Mouse (Mus musculus) thymus, postnatal 10 days (tissue): ENCODE measurements around the gene Phb2.
A peak's percentile ranks its signal among the peaks of the same experiment; 100 is the strongest.

Experiments used
- DNase-seq, 2 experiments: peaks; one replicate each; pipeline ENCODE4 v3.0.0; 2021; ENCODE audit warnings: low spot score in 2 of 2

The Phb2 gene

GRCm38 (mm10) chr6:124722876-124723473 is 10.8 kb downstream of the Phb2 start:
- DNase-seq: no peak

- no peak for DNase-seq
These were observed 11.4 kb downstream of the Phb2 start for GRCm38 (mm10) chr6:124723541-124723940.

- DNase-seq: no peak
These were observed 12.3 kb downstream of the Phb2 start for GRCm38 (mm10) chr6:124724472-124724871.

- DNase-seq: no peak
These were observed 16.5 kb downstream of the Phb2 start for GRCm38 (mm10) chr6:124728621-124729020.

- DNase-seq: peak; percentile 42 to 45
These were observed 17.9 kb downstream of the Phb2 start for GRCm38 (mm10) chr6:124729850-124730705.

GRCm38 (mm10) chr6:124731038-124731437 is 18.9 kb downstream of the Phb2 start:
- DNase-seq: no peak

- DNase-seq: peak; percentile 80 to 83
These were observed 20.6 kb downstream of the Phb2 start for GRCm38 (mm10) chr6:124732476-124733370.

GRCm38 (mm10) chr6:124734417-124734816 is 22.3 kb downstream of the Phb2 start:
- DNase-seq: no peak

GRCm38 (mm10) chr6:124737040-124737439 is 24.9 kb downstream of the Phb2 start:
- no peak for DNase-seq

GRCm38 (mm10) chr6:124738511-124739023 is 26.4 kb downstream of the Phb2 start, which contains the start of gene Ptpn6:
Gene Ptpn6 (minus strand): TSS chr6:124738714.
- DNase-seq: peak in 1 of 2 experiments; percentile 14

- DNase-seq: no peak
These were observed 27.2 kb downstream of the Phb2 start for GRCm38 (mm10) chr6:124739231-124739796.

GRCm38 (mm10) chr6:124740211-124740887 is 28.2 kb downstream of the Phb2 start:
- DNase-seq: peak; percentile 54 to 56

GRCm38 (mm10) chr6:124740888-124741761 is 29.0 kb downstream of the Phb2 start, which contains the start of gene Grcc10:
Gene Grcc10 (minus strand): TSS chr6:124741374.
- DNase-seq: peak; percentile 91 to 93

GRCm38 (mm10) chr6:124741842-124742241 is 29.7 kb downstream of the Phb2 start:
- DNase-seq: no peak

- no peak for DNase-seq
These were observed 30.8 kb downstream of the Phb2 start for GRCm38 (mm10) chr6:124742839-124743514.

- no peak for DNase-seq
These were observed 31.5 kb downstream of the Phb2 start for GRCm38 (mm10) chr6:124743647-124744046.

- peak in 1 of 2 experiments; percentile 47 for DNase-seq
These were observed 32.7 kb downstream of the Phb2 start for GRCm38 (mm10) chr6:124744755-124745321.

GRCm38 (mm10) chr6:124745490-124746295 is 33.6 kb downstream of the Phb2 start:
- DNase-seq: peak; percentile 90 to 94
